Mouse (Mus musculus) lung, embryonic 16.5 days (tissue): ENCODE measurements around the gene Mup22. TPM values are rescaled to one million over a fixed set of nuclear protein-coding genes. Genes with fewer than 3 reads are reported as not detected.
"Not testable (repeated sequence)": the region's sequence is repeated elsewhere in the genome, so short reads cannot be mapped to it uniquely, and the experiment has no call there.

Source experiments
- ATAC-seq: fragments of 200-750 bp; cut with Nextera tagmentation; 2 replicates; pipeline ENCODE4 v1.8.0; 2017; ENCODE audit warnings: low read depth, mild to moderate bottlenecking, moderate library complexity
- H3K27ac ChIP-seq: fragments of 300-500 bp; sonication (generic); 2 replicates; pipeline ENCODE4 v1.5.1; 2014; ENCODE audit warnings: mild to moderate bottlenecking, control low read depth, low read length
- H3K27me3 ChIP-seq: fragments of 300-500 bp; sonication (generic); 2 replicates; pipeline ENCODE4 v1.6.1; 2014; ENCODE audit warnings: low read depth, low read length, mixed read lengths; ENCODE audit not compliant: control insufficient read depth, insufficient read depth
- H3K36me3 ChIP-seq: fragments of 300-500 bp; sonication (generic); 2 replicates; pipeline ENCODE4 v1.6.1; 2014; ENCODE audit warnings: low read length; ENCODE audit not compliant: control insufficient read depth, insufficient read depth
- H3K4me1 ChIP-seq: fragments of 300-500 bp; sonication (generic); replicated peaks from 2 replicates; pipeline ENCODE4 v1.6.1; 2014; ENCODE audit warnings: low read length, mixed read lengths; ENCODE audit not compliant: control insufficient read depth, insufficient read depth
- H3K4me2 ChIP-seq: fragments of 300-500 bp; sonication (generic); 2 replicates; pipeline ENCODE4 v1.6.1; 2014; ENCODE audit warnings: low read depth, low read length, control low read depth
- H3K4me3 ChIP-seq: fragments of 300-500 bp; sonication (generic); 2 replicates; pipeline ENCODE4 v1.5.1; 2014; ENCODE audit warnings: mild to moderate bottlenecking, low read length, control low read depth
- H3K9ac ChIP-seq: fragments of 300-500 bp; sonication (generic); 2 replicates; pipeline ENCODE4 v1.6.1; 2014; ENCODE audit warnings: low read length, control low read depth
- H3K9me3 ChIP-seq: fragments of 300-500 bp; sonication (generic); 2 replicates; pipeline ENCODE4 v1.6.1; 2016; ENCODE audit warnings: low read length; ENCODE audit not compliant: control insufficient read depth
- WGBS: fragments of 180-500 bp; shearing (Covaris S2); extraction: QIAGEN DNeasy Blood & Tissue Kit; methylation state at CpG from one replicate; pipeline ENCODE4 v1.1.7; 2014; 5-methylcytosine and 5-hydroxymethylcytosine counted together
- polyA plus RNA-seq: library from polyadenylated mRNA; unstranded; fragments of >200 nt; fragmentation: Nextera tagmentation; extraction: Ambion mirVana; gene quantifications from 2 replicates; pipeline ENCODE4 v1.2.1, GENCODE M21; 2015

Gene Mup22
- polyA plus RNA-seq, result not detected in 2 replicates

DNA sequence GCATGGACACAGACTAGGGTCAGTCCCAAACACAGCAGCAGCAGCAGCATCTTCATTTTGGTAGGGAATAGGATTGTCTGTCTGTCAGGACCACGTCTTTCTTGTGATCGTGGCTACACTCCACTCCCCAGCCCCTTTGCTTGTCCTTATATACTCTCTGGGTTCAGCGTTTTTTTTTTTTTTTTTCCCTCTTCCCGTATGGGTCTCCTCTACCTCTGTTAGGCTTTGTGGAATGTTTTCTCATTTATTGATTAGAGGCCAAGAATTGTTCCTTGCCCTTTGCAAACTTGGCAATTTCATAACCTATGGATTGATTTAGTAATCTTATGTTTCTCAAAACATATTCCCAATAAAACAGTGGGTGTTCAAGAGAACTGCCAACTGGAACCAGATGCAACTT lies at the start of gene Mup22:
Mup22 (minus strand) TSS at position 101 of the 400 bp plus-strand sequence.
- not testable (repeated sequence) for H3K27ac ChIP-seq, H3K4me1 ChIP-seq, H3K4me3 ChIP-seq, H3K36me3 ChIP-seq, H3K4me2 ChIP-seq, H3K9me3 ChIP-seq, ATAC-seq, H3K27me3 ChIP-seq, H3K9ac ChIP-seq
- 72% methylated on average over 4 of the region's 4 CpGs for WGBS

- not testable (repeated sequence) for H3K4me3 ChIP-seq, H3K27ac ChIP-seq, H3K27me3 ChIP-seq, ATAC-seq, H3K36me3 ChIP-seq, H3K9ac ChIP-seq, H3K4me1 ChIP-seq, H3K4me2 ChIP-seq, H3K9me3 ChIP-seq
These were observed 19.6 kb upstream of the Mup22 start for GRCm38 (mm10) chr4:60840889-60841288.

Other genes starting within 250 kb of the Mup22 start
- gene Mup10, start 239.3 kb downstream of the Mup22 start, polyA plus RNA-seq, result not detected in 2 replicates
- not detected in 2 replicates for gene Mup11, start 159.1 kb downstream of the Mup22 start, polyA plus RNA-seq
- not detected in 2 replicates for gene Mup12, start 80.1 kb downstream of the Mup22 start, polyA plus RNA-seq